Mouse (Mus musculus): Measurements from ENCODE around the gene Cenps. TPM values are rescaled to one million over a fixed set of nuclear protein-coding genes. Genes with fewer than 3 reads are reported as not detected.

Cenps gene
- total RNA-seq (2014; rRNA removed), result 3.1 and 3.7 TPM in 2 replicates
- 17.4 and 21.2 TPM in 2 replicates for polyA plus RNA-seq (2015; fragmentation: Nextera tagmentation; extraction: Ambion mirVana)

GRCm38 (mm10) chr4:149136982-149137770 lies at the start of gene Cenps:
Gene Cenps, minus strand, starts transcription at chr4:149137629.
- under 1% methylated on average over 68 of the region's 68 CpGs for WGBS
- peak within 1 kb of the TSS; percentile 62 for H3K4me3 ChIP-seq (ENCODE audit: low read depth, low read length)
- H3K27me3 ChIP-seq (ENCODE audit: insufficient read depth, low read length), result no peaks in the 10 kb centered on the region
- H3K27ac ChIP-seq (ENCODE audit: low read depth, low read length), result peak within 1 kb of the TSS; percentile 38
- peak; percentile 86 for ATAC-seq (ENCODE audit: low FRiP score)
- no peaks in the 10 kb centered on the region for H3K9me3 ChIP-seq (ENCODE audit: low read length)
- peaks cover 4% of the 10 kb centered on the region; the same call in 1 of the 2 replicates for H3K4me1 ChIP-seq (ENCODE audit: insufficient read depth, low read length)
- DNase-seq (ENCODE audit: low spot score), result peak; percentile 92
- peak within 1 kb of the TSS; percentile 75 for H3K9ac ChIP-seq (replicated peaks; ENCODE audit: low read length, poor library complexity, severe bottlenecking)
- peak; percentile 98 for TF ChIP-seq CTCF (IDR thresholded peaks at IDR 0.05)
- no peaks in the 10 kb centered on the region for H3K36me3 ChIP-seq (ENCODE audit: insufficient read depth, low read length)
- H3K4me2 ChIP-seq (ENCODE audit: low read depth, low read length, poor library complexity, severe bottlenecking), result peak within 1 kb of the TSS; percentile 60

GRCm38 (mm10) chr4:149182755-149183154 lies 45.3 kb upstream of the Cenps start:
- H3K27me3 ChIP-seq (ENCODE audit: insufficient read depth, low read length), result no peaks in the 10 kb centered on the region
- no peak for ATAC-seq (ENCODE audit: low FRiP score)
- no peak overlapping the region for H3K9ac ChIP-seq (replicated peaks; ENCODE audit: low read length, poor library complexity, severe bottlenecking)
- no peak overlapping the region for H3K4me3 ChIP-seq (ENCODE audit: low read depth, low read length)
- 51% methylated on average over 4 of the region's 4 CpGs for WGBS
- H3K4me2 ChIP-seq (ENCODE audit: low read depth, low read length, poor library complexity, severe bottlenecking), result no peak overlapping the region
- no peak for DNase-seq (ENCODE audit: low spot score)
- no peaks in the 10 kb centered on the region for H3K9me3 ChIP-seq (ENCODE audit: low read length)
- no peaks in the 10 kb centered on the region for H3K4me1 ChIP-seq (ENCODE audit: insufficient read depth, low read length)
- peaks cover 90% of the 10 kb centered on the region for H3K36me3 ChIP-seq (ENCODE audit: insufficient read depth, low read length)
- H3K27ac ChIP-seq (ENCODE audit: low read depth, low read length), result no peak overlapping the region
- TF ChIP-seq CTCF (IDR thresholded peaks at IDR 0.05), result peak; percentile 66

GRCm38 (mm10) chr4:149182192-149182591 lies 44.8 kb upstream of the Cenps start:
- H3K4me3 ChIP-seq (ENCODE audit: low read depth, low read length), result no peak overlapping the region
- H3K27ac ChIP-seq (ENCODE audit: low read depth, low read length), result no peak overlapping the region
- no peaks in the 10 kb centered on the region for H3K9me3 ChIP-seq (ENCODE audit: low read length)
- H3K36me3 ChIP-seq (ENCODE audit: insufficient read depth, low read length), result peaks cover 84% of the 10 kb centered on the region
- no peaks in the 10 kb centered on the region for H3K27me3 ChIP-seq (ENCODE audit: insufficient read depth, low read length)
- ATAC-seq (ENCODE audit: low FRiP score), result no peak
- no peak for TF ChIP-seq CTCF (IDR thresholded peaks at IDR 0.05)
- 89% methylated on average over 7 of the region's 7 CpGs for WGBS
- H3K9ac ChIP-seq (replicated peaks; ENCODE audit: low read length, poor library complexity, severe bottlenecking), result no peak overlapping the region
- no peak overlapping the region for H3K4me2 ChIP-seq (ENCODE audit: low read depth, low read length, poor library complexity, severe bottlenecking)
- H3K4me1 ChIP-seq (ENCODE audit: insufficient read depth, low read length), result no peaks in the 10 kb centered on the region
- DNase-seq (ENCODE audit: low spot score), result no peak

GRCm38 (mm10) chr4:149179573-149179972 lies 42.1 kb upstream of the Cenps start:
- H3K4me3 ChIP-seq (ENCODE audit: low read depth, low read length), result no peak overlapping the region
- H3K27ac ChIP-seq (ENCODE audit: low read depth, low read length), result no peak overlapping the region
- ATAC-seq (ENCODE audit: low FRiP score) (no peak), DNase-seq (ENCODE audit: low spot score) (no peak)
- no peaks in the 10 kb centered on the region for H3K4me1 ChIP-seq (ENCODE audit: insufficient read depth, low read length)
- H3K36me3 ChIP-seq (ENCODE audit: insufficient read depth, low read length), result peaks cover 65% of the 10 kb centered on the region
- no peaks in the 10 kb centered on the region for H3K9me3 ChIP-seq (ENCODE audit: low read length)
- H3K9ac ChIP-seq (replicated peaks; ENCODE audit: low read length, poor library complexity, severe bottlenecking), result no peak overlapping the region
- TF ChIP-seq CTCF (IDR thresholded peaks at IDR 0.05), result no peak
- no peak overlapping the region for H3K4me2 ChIP-seq (ENCODE audit: low read depth, low read length, poor library complexity, severe bottlenecking)
- WGBS, result 52% methylated on average over 4 of the region's 4 CpGs
- H3K27me3 ChIP-seq (ENCODE audit: insufficient read depth, low read length), result no peaks in the 10 kb centered on the region

- no peaks in the 10 kb centered on the region for H3K4me1 ChIP-seq (ENCODE audit: insufficient read depth, low read length)
- no peak for ATAC-seq (ENCODE audit: low FRiP score)
- peaks cover 61% of the 10 kb centered on the region for H3K36me3 ChIP-seq (ENCODE audit: insufficient read depth, low read length)
- no peak overlapping the region for H3K9ac ChIP-seq (replicated peaks; ENCODE audit: low read length, poor library complexity, severe bottlenecking)
- H3K4me2 ChIP-seq (ENCODE audit: low read depth, low read length, poor library complexity, severe bottlenecking), result no peak overlapping the region
- no peaks in the 10 kb centered on the region for H3K9me3 ChIP-seq (ENCODE audit: low read length)
- WGBS, result 82% methylated on average over 7 of the region's 7 CpGs
- no peak overlapping the region for H3K27ac ChIP-seq (ENCODE audit: low read depth, low read length)
- DNase-seq (ENCODE audit: low spot score), result no peak
- TF ChIP-seq CTCF (IDR thresholded peaks at IDR 0.05), result no peak
- no peak overlapping the region for H3K4me3 ChIP-seq (ENCODE audit: low read depth, low read length)
- no peaks in the 10 kb centered on the region for H3K27me3 ChIP-seq (ENCODE audit: insufficient read depth, low read length)
Observed at GRCm38 (mm10) chr4:149179160-149179559, 41.7 kb upstream of the Cenps start.

- 66% methylated on average over 7 of the region's 7 CpGs for WGBS
- Histone ChIP-seq H3K9me3 (ENCODE audit: low read length) (no peaks in the 10 kb centered on the region), H3K27me3 (ENCODE audit: insufficient read depth, low read length) (no peaks in the 10 kb centered on the region), H3K9ac (replicated peaks; ENCODE audit: low read length, poor library complexity, severe bottlenecking) (no peak overlapping the region), H3K4me1 (ENCODE audit: insufficient read depth, low read length) (no peaks in the 10 kb centered on the region), H3K4me2 (ENCODE audit: low read depth, low read length, poor library complexity, severe bottlenecking) (no peak overlapping the region), H3K27ac (ENCODE audit: low read depth, low read length) (no peak overlapping the region), H3K36me3 (ENCODE audit: insufficient read depth, low read length) (peaks cover 53% of the 10 kb centered on the region), H3K4me3 (ENCODE audit: low read depth, low read length) (no peak overlapping the region)
- DNase-seq (ENCODE audit: low spot score), result no peak
- TF ChIP-seq CTCF (IDR thresholded peaks at IDR 0.05), result no peak
- ATAC-seq (ENCODE audit: low FRiP score), result no peak
Observed at GRCm38 (mm10) chr4:149178328-149178727, 40.9 kb upstream of the Cenps start.
